ENCODE assay signal across 9 mouse cellular contexts in genomic region chr3:65455597-65456284, GRCm38 (mm10).
DNase-seq lines count a peak whose midpoint lies in the region; ATAC-seq lines count a peak whose summit lies in the region.
"Had no signal": no experiment of that assay in that cellular context is flagged by ENCODE, and none has a peak within 500 bp of the region (broad histone marks: within the 10 kb centered on the region; RNA-seq: fewer than 3 reads in every experiment).

No protein-coding gene starts in this region.

- H3K27me3 ChIP-seq in hindbrain, embryonic 10.5 days (ENCODE audit: insufficient read depth, poor library complexity, severe bottlenecking), result no peaks in the 10 kb centered on the region

- DNase-seq in adrenal gland, adult (ENCODE audit: inconsistent age in 2 of 2, low spot score in 1 of 2), result peak; percentile 28 to 66
- peak; percentile 73 to 74 for DNase-seq in cerebellum, postnatal 25 days
- DNase-seq in frontal cortex, postnatal 14 days (ENCODE audit: low spot score in 2 of 2), result peak; percentile 49 to 56
- DNase-seq in hindbrain, embryonic 10.5 days (ENCODE audit: low spot score), result peak; percentile 57
- peak; percentile 29 for DNase-seq in layer of hippocampus, adult 9-11 months
- DNase-seq in lung, postnatal 4 days, result peak; percentile 37 to 61
- peak; percentile 72 for DNase-seq in skeletal muscle tissue, adult 2 months (ENCODE audit: low read depth, low spot score)

- no peak overlapping the region for H3K4me3 ChIP-seq in hindbrain, embryonic 10.5 days
- H3K4me3 ChIP-seq: myocyte had no signal

- H3K9me3 ChIP-seq in hindbrain, embryonic 10.5 days, result 0 out of 2 replicates have a peak, but pooled peaks cover 6% of the 10 kb centered on the region

- ATAC-seq in megakaryocyte-erythroid progenitor cell, adult 5-6 weeks (replicated peaks; ENCODE audit: low FRiP score, low TSS enrichment, poor library complexity, severe bottlenecking), result no peak

- no peaks in the 10 kb centered on the region for H3K36me3 ChIP-seq in hindbrain, embryonic 10.5 days

- peak overlapping the region; percentile 87 for H3K27ac ChIP-seq in hindbrain, embryonic 10.5 days

- WGBS in hindbrain, embryonic 10.5 days, result 36% methylated on average over 14 of the region's 14 CpGs

- peaks cover 13% of the 10 kb centered on the region for H3K4me1 ChIP-seq in hindbrain, embryonic 10.5 days (replicated peaks)
